Mouse (Mus musculus) forebrain, postnatal 0 days (tissue): ENCODE measurements around the gene Cyp1a1. TPM values are rescaled to one million over a fixed set of nuclear protein-coding genes. Genes with fewer than 3 reads are reported as not detected.
A peak's percentile ranks its signal among the peaks of the same experiment; 100 is the strongest.

Experiments used
- ATAC-seq: fragments of 200-750 bp; cut with Nextera tagmentation; 2 replicates; pipeline ENCODE4 v1.8.0; 2017; ENCODE audit warnings: mild to moderate bottlenecking, moderate library complexity
- DNase-seq: peaks from one replicate; pipeline ENCODE4 v3.0.0-alpha.2; 2015
- H3K27ac ChIP-seq: fragments of 300-500 bp; sonication (generic); 2 replicates; pipeline ENCODE4 v1.5.1; 2014; ENCODE audit warnings: low read depth, mild to moderate bottlenecking, antibody characterized with exemption, low read length, moderate library complexity, mixed read lengths
- H3K27me3 ChIP-seq: fragments of 300-500 bp; sonication (generic); 2 replicates; pipeline ENCODE4 v1.6.1; 2014; ENCODE audit warnings: mild to moderate bottlenecking, low read length, mixed read lengths; ENCODE audit not compliant: insufficient read depth
- H3K36me3 ChIP-seq: fragments of 300-500 bp; sonication (generic); 2 replicates; pipeline ENCODE4 v1.6.1; 2014; ENCODE audit warnings: mild to moderate bottlenecking, moderate library complexity; ENCODE audit not compliant: insufficient read depth
- H3K4me1 ChIP-seq: fragments of 300-500 bp; sonication (generic); 2 replicates; pipeline ENCODE4 v1.6.1; 2014; ENCODE audit warnings: antibody characterized with exemption; ENCODE audit not compliant: insufficient read depth
- H3K4me2 ChIP-seq: fragments of 300-500 bp; sonication (generic); 2 replicates; pipeline ENCODE4 v1.6.1; 2014; ENCODE audit warnings: low read depth, mild to moderate bottlenecking, moderate library complexity
- H3K4me3 ChIP-seq: fragments of 300-500 bp; sonication (generic); 2 replicates; pipeline ENCODE4 v1.5.1; 2014; ENCODE audit warnings: low read depth, low read length, mixed read lengths
- H3K9ac ChIP-seq: fragments of 300-500 bp; sonication (generic); 2 replicates; pipeline ENCODE4 v1.6.1; 2014; ENCODE audit warnings: mild to moderate bottlenecking
- H3K9me3 ChIP-seq: fragments of 300-500 bp; sonication (generic); 2 replicates; pipeline ENCODE4 v1.6.1; 2016; ENCODE audit warnings: low read length
- CTCF ChIP-seq: sonication (generic); IDR thresholded peaks from 2 replicates; pipeline ENCODE4 v1.5.1; 2016; ENCODE audit warnings: antibody characterized with exemption, control low read depth, low read depth
- WGBS: fragments of 180-500 bp; shearing (Covaris S2); extraction: QIAGEN DNeasy Blood & Tissue Kit; methylation state at CpG from one replicate; pipeline ENCODE4 v1.1.7; 2014; 5-methylcytosine and 5-hydroxymethylcytosine counted together
- polyA plus RNA-seq: library from polyadenylated mRNA; unstranded; fragments of >200 nt; fragmentation: Nextera tagmentation; extraction: Ambion mirVana; gene quantifications from 2 replicates; pipeline ENCODE4 v1.2.1, GENCODE M21; 2015
- total RNA-seq: library from RNA; depleted of rRNA; stranded (reverse); fragments of >200 nt; gene quantifications from 2 replicates; pipeline ENCODE4 v1.2.3, GENCODE M21; 2014

Cyp1a1 gene
- total and polyA plus RNA-seq, 2 experiments from 2014 or later: 0.42 to 0.67 TPM

DNA sequence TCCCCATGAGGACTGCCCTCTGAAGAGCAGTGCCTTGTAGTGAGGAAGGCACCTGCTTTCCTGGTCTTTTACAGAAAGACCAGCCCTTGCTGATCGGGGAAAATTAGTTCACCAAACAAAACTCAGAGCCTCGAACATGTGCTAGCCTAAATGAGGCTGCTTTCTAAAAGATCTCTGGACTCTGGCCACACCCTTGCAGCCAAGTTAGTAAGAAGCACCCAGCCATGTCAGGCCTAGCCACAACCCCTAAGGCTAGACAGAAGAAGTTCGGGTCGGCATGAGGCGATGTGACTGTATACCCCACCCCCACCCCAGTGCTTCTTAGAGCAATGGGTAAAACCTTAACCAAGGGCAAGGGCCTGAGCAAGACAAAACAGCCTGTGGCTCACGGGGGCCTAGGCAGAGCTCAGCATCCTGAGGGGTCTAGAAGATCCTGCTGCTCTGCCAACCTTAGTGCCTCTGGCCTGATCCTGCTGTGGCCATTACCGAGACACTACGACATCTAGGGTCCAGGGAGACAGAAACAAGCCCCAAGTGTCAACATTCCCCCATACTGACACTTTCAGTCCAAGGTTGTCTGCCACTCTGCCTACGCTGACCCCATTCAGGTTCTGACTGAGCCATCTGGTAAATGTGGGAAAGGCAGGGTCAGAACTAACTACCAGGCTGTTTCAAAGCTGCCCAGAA lies 44.4 kb upstream of the Cyp1a1 start:
- ATAC-seq: no peak

DNA sequence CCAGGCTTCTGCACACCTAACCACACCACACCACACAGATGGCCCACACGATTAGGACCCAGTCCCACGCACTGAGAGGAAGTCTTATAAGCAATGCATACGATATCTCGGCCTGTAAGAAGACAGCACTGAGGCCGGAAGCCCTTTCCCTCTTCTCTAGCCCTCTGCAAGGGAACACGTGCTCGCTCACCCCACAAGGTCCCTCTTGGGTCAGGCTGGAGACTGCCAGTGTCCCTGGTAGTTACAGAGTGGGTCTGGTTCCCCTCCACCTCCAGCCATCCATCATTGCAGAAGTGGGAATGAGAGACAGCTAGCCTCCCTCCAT lies 43.9 kb upstream of the Cyp1a1 start:
- Histone ChIP-seq H3K4me3 (peak overlapping the region; percentile 98), H3K36me3 (no peaks in the 10 kb centered on the region; the same call in 1 of the 2 replicates), H3K9me3 (no peaks in the 10 kb centered on the region), H3K27me3 (no peaks in the 10 kb centered on the region), H3K9ac (peak overlapping the region; percentile 96), H3K4me1 (peaks cover 39% of the 10 kb centered on the region), H3K4me2 (peak overlapping the region; percentile 89), H3K27ac (no peak overlapping the region)
- ATAC-seq: no peak
- no peak for DNase-seq
- no peak for TF ChIP-seq CTCF
- WGBS: 58% methylated on average over 7 of the region's 7 CpGs

More for the DNA sequence above, 44.4 kb upstream of the Cyp1a1 start:
- Histone ChIP-seq H3K27me3 (no peaks in the 10 kb centered on the region), H3K4me1 (peaks cover 44% of the 10 kb centered on the region), H3K9me3 (no peaks in the 10 kb centered on the region), H3K9ac (peak overlapping the region; percentile 96), H3K36me3 (no peaks in the 10 kb centered on the region; the same call in 1 of the 2 replicates), H3K4me2 (peak overlapping the region; percentile 89), H3K27ac (no peak overlapping the region), H3K4me3 (peak overlapping the region; percentile 98)
- DNase-seq: no peak
- 69% methylated on average over 9 of the region's 9 CpGs for WGBS
- TF ChIP-seq CTCF: no peak

DNA sequence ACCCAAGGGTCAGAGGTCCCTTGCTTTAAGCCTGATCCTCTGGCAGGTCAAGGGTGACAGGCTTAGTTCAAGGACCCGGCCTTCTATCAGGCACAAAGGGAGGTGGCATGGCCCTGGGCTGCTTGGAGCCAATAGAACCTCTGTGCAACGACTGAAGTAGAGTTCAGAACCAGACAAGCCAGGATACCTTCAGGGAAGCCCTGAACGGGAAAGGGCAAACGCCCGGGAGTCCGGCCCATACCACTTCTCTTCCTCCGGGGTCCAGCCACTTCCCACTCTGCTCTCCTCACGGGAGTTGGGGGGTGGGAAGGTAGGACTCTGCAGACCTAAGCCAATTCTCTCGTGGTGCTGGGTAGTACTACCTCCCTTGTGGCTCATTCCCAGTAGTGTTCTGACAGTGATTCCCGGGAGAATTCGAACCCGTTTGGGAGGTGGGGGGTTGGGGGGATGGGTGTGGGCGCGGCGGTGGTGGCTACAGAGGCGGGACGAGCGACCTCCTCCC lies 43.2 kb upstream of the Cyp1a1 start:
- no peak for TF ChIP-seq CTCF
- peak; percentile 18 for ATAC-seq
- peaks cover 32% of the 10 kb centered on the region for H3K4me1 ChIP-seq

DNA sequence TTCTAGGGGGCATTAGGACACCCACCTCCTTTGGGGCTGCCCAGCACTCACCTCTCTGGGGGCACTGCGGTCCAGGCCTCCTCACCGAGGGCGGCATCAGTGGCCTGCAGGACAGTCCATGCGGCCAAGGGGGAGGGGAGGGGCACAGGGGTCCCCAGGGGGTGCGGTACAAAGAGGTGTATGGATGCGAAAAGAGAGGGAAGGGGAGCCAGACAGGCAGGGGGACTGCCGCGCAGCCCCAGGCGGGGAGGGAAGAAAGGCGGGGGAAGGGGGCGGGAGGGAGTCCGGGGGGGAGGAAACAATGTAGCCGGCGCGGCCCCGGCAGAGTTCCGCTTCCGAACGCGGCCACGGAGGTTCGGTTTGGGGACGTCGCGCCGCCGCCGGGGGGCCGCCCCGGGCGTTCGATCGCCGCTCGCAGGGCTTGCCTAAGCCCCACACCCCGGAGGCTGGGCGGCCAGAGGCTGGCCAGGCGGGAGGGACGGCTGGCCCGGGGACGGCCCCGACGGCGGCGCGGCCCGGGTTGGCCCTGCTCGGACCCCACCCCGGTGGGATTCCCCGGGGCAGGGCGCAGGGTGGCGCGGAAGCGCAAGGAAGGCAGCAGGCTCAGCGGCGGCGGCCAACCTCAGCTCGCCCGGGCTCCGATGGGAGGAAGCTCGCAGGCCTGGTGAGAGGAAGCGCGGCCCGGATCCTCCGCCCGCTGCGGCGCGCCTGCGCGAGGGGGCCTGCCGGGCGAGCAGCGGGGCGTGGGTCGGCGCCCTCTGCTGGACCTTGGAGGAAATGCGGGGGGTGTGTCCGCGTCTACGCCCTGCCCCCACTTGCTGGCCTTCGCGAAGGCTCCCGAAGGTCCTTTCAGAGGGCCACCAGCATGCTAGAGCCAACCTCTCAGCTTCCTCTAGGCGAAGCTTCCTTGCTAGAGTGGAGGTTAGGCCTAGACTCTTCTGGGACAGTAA lies 42.5 kb upstream of the Cyp1a1 start:
- H3K27ac ChIP-seq: peak overlapping the region; percentile 95
- ATAC-seq: peak; percentile 93
- DNase-seq: peak; percentile 95
- no peaks in the 10 kb centered on the region for H3K27me3 ChIP-seq
- peaks cover 28% of the 10 kb centered on the region for H3K4me1 ChIP-seq
- no peaks in the 10 kb centered on the region; the same call in 1 of the 2 replicates for H3K36me3 ChIP-seq
- peak overlapping the region; percentile 98 for H3K4me3 ChIP-seq
- peak; percentile 91 for TF ChIP-seq CTCF
- peak overlapping the region; percentile 89 for H3K4me2 ChIP-seq
- under 1% methylated on average over 72 of the region's 85 CpGs for WGBS
- peak overlapping the region; percentile 96 for H3K9ac ChIP-seq
- no peaks in the 10 kb centered on the region for H3K9me3 ChIP-seq

More for the DNA sequence above, 43.2 kb upstream of the Cyp1a1 start:
- peak overlapping the region; percentile 96 for H3K9ac ChIP-seq
- H3K27ac ChIP-seq: peak overlapping the region; percentile 95
- H3K4me3 ChIP-seq: peak overlapping the region; percentile 98
- peak overlapping the region; percentile 89 for H3K4me2 ChIP-seq
- no peaks in the 10 kb centered on the region for H3K9me3 ChIP-seq
- H3K36me3 ChIP-seq: no peaks in the 10 kb centered on the region; the same call in 1 of the 2 replicates
- no peaks in the 10 kb centered on the region for H3K27me3 ChIP-seq
- WGBS: under 1% methylated on average over 18 of the region's 18 CpGs
- DNase-seq: peak; percentile 60

DNA sequence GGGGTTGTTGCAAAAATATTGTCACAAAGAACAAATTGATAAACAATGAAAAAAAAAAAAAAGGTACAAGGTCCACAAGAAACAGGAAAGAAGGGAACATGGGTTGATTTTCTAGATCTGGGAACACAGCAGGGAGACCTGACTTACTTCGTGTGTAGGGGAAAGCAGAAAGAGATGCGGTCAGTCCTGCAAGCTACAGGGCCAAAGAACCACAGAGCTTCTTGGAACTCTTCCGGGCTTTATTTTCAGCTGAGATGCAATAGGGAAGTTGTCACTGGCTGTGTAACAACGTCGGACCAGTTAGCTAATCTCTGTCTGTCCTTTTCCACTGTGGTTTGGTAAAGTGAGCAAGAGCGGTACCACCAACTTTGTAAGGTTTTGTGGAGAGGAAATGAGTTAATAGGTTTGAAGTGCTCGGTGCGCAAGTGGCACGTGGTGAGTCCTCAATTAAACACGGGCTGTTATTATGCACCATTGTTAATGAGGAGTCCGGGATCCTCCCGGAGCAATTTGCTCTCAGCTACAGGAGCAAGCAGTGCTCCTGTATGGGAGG lies 41.1 kb upstream of the Cyp1a1 start:
- ATAC-seq (no peak), DNase-seq (no peak)
- Histone ChIP-seq H3K36me3 (no peaks in the 10 kb centered on the region), H3K27ac (no peak overlapping the region), H3K9me3 (no peaks in the 10 kb centered on the region), H3K27me3 (no peaks in the 10 kb centered on the region), H3K4me3 (no peak overlapping the region), H3K9ac (no peak overlapping the region), H3K4me2 (no peak overlapping the region), H3K4me1 (peaks cover 17% of the 10 kb centered on the region)
- WGBS: 43% methylated on average over 12 of the region's 12 CpGs
- TF ChIP-seq CTCF: no peak

DNA sequence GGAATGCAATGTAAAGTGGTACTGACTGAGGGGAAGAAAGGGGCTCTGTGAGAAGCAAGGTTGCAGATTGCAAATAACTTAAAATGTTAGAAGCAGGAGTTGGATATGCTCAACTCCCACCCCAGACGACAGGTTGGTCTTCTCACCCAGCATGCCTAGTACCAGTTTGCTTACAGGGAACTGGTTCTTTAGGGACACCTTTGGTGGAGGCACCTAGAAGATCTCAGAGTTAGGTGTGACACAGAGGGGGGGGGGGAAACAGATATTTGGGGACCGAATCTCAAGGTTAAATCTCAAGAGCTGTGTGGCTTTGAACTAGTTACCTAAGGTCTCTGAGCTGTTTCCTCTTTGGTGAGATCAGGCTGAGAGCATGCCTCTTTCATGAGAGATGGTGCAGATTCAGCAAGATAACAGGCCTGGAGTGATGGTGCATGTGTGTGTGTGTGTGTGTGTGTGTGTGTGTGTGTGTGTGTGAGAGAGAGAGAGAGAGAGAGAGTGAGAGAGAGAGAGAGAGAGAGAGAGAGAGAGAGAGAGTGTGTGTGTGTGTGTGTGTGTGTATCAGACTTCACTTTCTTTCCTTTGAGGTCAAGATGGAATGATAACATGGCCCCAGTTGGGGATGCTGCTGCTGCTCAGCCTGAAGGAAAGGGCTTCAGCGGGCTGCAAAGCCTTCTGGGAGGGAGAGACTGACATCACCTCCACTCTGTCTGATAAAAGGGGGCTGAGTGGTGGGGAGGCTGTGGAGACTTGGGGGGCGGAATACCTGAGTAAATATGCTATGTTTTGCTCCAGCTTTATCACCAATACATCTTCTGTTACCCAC lies 40.2 kb upstream of the Cyp1a1 start:
- H3K4me3 ChIP-seq: no peak overlapping the region
- no peak overlapping the region for H3K4me2 ChIP-seq
- H3K9ac ChIP-seq: no peak overlapping the region
- H3K27ac ChIP-seq: no peak overlapping the region
- ATAC-seq (no peak), DNase-seq (no peak)
- H3K4me1 ChIP-seq: peaks cover 15% of the 10 kb centered on the region
- no peak for TF ChIP-seq CTCF
- no peaks in the 10 kb centered on the region for H3K36me3 ChIP-seq
- H3K27me3 ChIP-seq: no peaks in the 10 kb centered on the region
- no peaks in the 10 kb centered on the region for H3K9me3 ChIP-seq
- 76% methylated on average over 4 of the region's 4 CpGs for WGBS
